Mouse (Mus musculus): ENCODE measurements around the gene Qtrt1.

- TF ChIP-seq GATA1 (IDR thresholded peaks at IDR 0.05; ENCODE audit: low read length): no peak
- TF ChIP-seq TAL1 (IDR thresholded peaks at IDR 0.05; ENCODE audit: low read length): no peak
Observed at GRCm38 (mm10) chr9:21411669-21412550, at the start of gene Qtrt1.

All from erythroblast, embryonic 14.5 days (primary cell).